Mouse (Mus musculus) midbrain, embryonic 15.5 days (tissue): ENCODE results near the gene Tarm1. TPM values are rescaled to one million over a fixed set of nuclear protein-coding genes. Genes with fewer than 3 reads are reported as not detected.
A peak's percentile ranks its signal among the peaks of the same experiment; 100 is the strongest.

Experiments used
- ATAC-seq: fragments of 200-750 bp; cut with Nextera tagmentation; replicated peaks from 2 replicates; pipeline ENCODE4 v1.8.0; 2017; ENCODE audit warnings: moderate TSS enrichment
- H3K27ac ChIP-seq: fragments of 300-500 bp; sonication (generic); 2 replicates; pipeline ENCODE4 v1.5.1; 2015; ENCODE audit warnings: mild to moderate bottlenecking, inconsistent platforms
- H3K27me3 ChIP-seq: fragments of 300-500 bp; sonication (generic); replicated peaks from 2 replicates; pipeline ENCODE4 v1.6.1; 2015; ENCODE audit warnings: inconsistent platforms
- H3K36me3 ChIP-seq: fragments of 300-500 bp; sonication (generic); replicated peaks from 2 replicates; pipeline ENCODE4 v1.6.1; 2015; ENCODE audit warnings: inconsistent platforms
- H3K4me1 ChIP-seq: fragments of 300-500 bp; sonication (generic); 2 replicates; pipeline ENCODE4 v1.6.1; 2015; ENCODE audit warnings: inconsistent platforms
- H3K4me2 ChIP-seq: fragments of 300-500 bp; sonication (generic); 2 replicates; pipeline ENCODE4 v1.6.1; 2015; ENCODE audit warnings: inconsistent platforms, mild to moderate bottlenecking, moderate library complexity
- H3K4me3 ChIP-seq: fragments of 300-500 bp; sonication (generic); 2 replicates; pipeline ENCODE4 v1.5.1; 2015; ENCODE audit warnings: mild to moderate bottlenecking, inconsistent platforms
- H3K9ac ChIP-seq: fragments of 300-500 bp; sonication (generic); 2 replicates; pipeline ENCODE4 v1.6.1; 2015; ENCODE audit warnings: mild to moderate bottlenecking, inconsistent platforms
- H3K9me3 ChIP-seq: fragments of 300-500 bp; sonication (generic); 2 replicates; pipeline ENCODE4 v1.6.1; 2016; ENCODE audit warnings: inconsistent platforms
- WGBS: fragments of 180-500 bp; shearing (Covaris S2); methylation state at CpG from one replicate; pipeline ENCODE4 v1.1.7; 2015; ENCODE audit warnings: mixed read lengths; 5-methylcytosine and 5-hydroxymethylcytosine counted together
- polyA plus RNA-seq: library from polyadenylated mRNA; unstranded; fragments of >200 nt; fragmentation: Nextera tagmentation; extraction: Ambion mirVana; gene quantifications from 2 replicates; pipeline ENCODE4 v1.2.1, GENCODE M21; 2015

The Tarm1 gene
- not detected in 2 replicates for polyA plus RNA-seq

- H3K4me3 ChIP-seq: no peak within 1 kb of the TSS
- H3K9ac ChIP-seq: no peak within 1 kb of the TSS
- no peaks in the 10 kb centered on the region; the same call in 1 of the 2 replicates for H3K9me3 ChIP-seq
- H3K4me2 ChIP-seq: no peak within 1 kb of the TSS
- H3K36me3 ChIP-seq: no peaks in the 10 kb centered on the region
- WGBS: 87% methylated on average over 6 of the region's 6 CpGs
- no peak within 1 kb of the TSS for H3K27ac ChIP-seq
- H3K27me3 ChIP-seq: no peaks in the 10 kb centered on the region
- no peaks in the 10 kb centered on the region for H3K4me1 ChIP-seq
- ATAC-seq: no peak
Observed at GRCm38 (mm10) chr7:3502439-3502838, at the start of gene Tarm1. Gene Tarm1 (minus strand): TSS chr7:3502624.

GRCm38 (mm10) chr7:3505913-3506312, 3.5 kb upstream of the Tarm1 start:
- Histone ChIP-seq H3K36me3 (no peaks in the 10 kb centered on the region), H3K4me2 (no peak overlapping the region), H3K27me3 (no peaks in the 10 kb centered on the region), H3K9me3 (no peaks in the 10 kb centered on the region; the same call in 1 of the 2 replicates), H3K9ac (no peak overlapping the region), H3K4me1 (no peaks in the 10 kb centered on the region), H3K4me3 (no peak overlapping the region), H3K27ac (no peak overlapping the region)
- 77% methylated on average over 3 of the region's 3 CpGs for WGBS
- no peak for ATAC-seq

GRCm38 (mm10) chr7:3500406-3500805, 2.0 kb downstream of the Tarm1 start:
- no peak for ATAC-seq
- Histone ChIP-seq H3K4me3 (no peak overlapping the region), H3K36me3 (no peaks in the 10 kb centered on the region), H3K27me3 (no peaks in the 10 kb centered on the region), H3K9ac (no peak overlapping the region), H3K9me3 (no peaks in the 10 kb centered on the region; the same call in 1 of the 2 replicates), H3K4me2 (no peak overlapping the region), H3K27ac (no peak overlapping the region), H3K4me1 (no peaks in the 10 kb centered on the region)
- 100% methylated on average over 1 of the region's 1 CpGs for WGBS

- no peak overlapping the region for H3K9ac ChIP-seq
- no peak overlapping the region for H3K27ac ChIP-seq
- no peaks in the 10 kb centered on the region for H3K9me3 ChIP-seq
- no peaks in the 10 kb centered on the region for H3K27me3 ChIP-seq
- H3K36me3 ChIP-seq: no peaks in the 10 kb centered on the region
- no peak overlapping the region for H3K4me2 ChIP-seq
- H3K4me3 ChIP-seq: no peak overlapping the region
- ATAC-seq: no peak
- 87% methylated on average over 6 of the region's 6 CpGs for WGBS
- no peaks in the 10 kb centered on the region for H3K4me1 ChIP-seq
Observed at GRCm38 (mm10) chr7:3481948-3482608, 20.3 kb downstream of the Tarm1 start.

- Histone ChIP-seq H3K4me3 (no peak overlapping the region), H3K27ac (no peak overlapping the region), H3K4me1 (peaks cover 3% of the 10 kb centered on the region; the same call in 1 of the 2 replicates), H3K9me3 (no peaks in the 10 kb centered on the region), H3K36me3 (no peaks in the 10 kb centered on the region), H3K27me3 (no peaks in the 10 kb centered on the region), H3K9ac (no peak overlapping the region), H3K4me2 (no peak overlapping the region)
- ATAC-seq: no peak
- WGBS: 78% methylated on average over 5 of the region's 5 CpGs
Observed at GRCm38 (mm10) chr7:3476728-3477127, 25.7 kb downstream of the Tarm1 start.

- no peak; the same call in 1 of the 2 replicates for ATAC-seq
Observed at GRCm38 (mm10) chr7:3474291-3475080, 27.9 kb downstream of the Tarm1 start.

GRCm38 (mm10) chr7:3472774-3473173, 29.6 kb downstream of the Tarm1 start:
- H3K9ac ChIP-seq: no peak overlapping the region
- H3K4me2 ChIP-seq: no peak overlapping the region
- H3K27me3 ChIP-seq: no peaks in the 10 kb centered on the region
- no peak overlapping the region for H3K27ac ChIP-seq
- WGBS: 73% methylated on average over 3 of the region's 3 CpGs
- H3K4me1 ChIP-seq: peaks cover 3% of the 10 kb centered on the region; the same call in 1 of the 2 replicates
- no peak for ATAC-seq
- no peaks in the 10 kb centered on the region for H3K9me3 ChIP-seq
- no peak overlapping the region for H3K4me3 ChIP-seq
- H3K36me3 ChIP-seq: no peaks in the 10 kb centered on the region

More at GRCm38 (mm10) chr7:3474291-3475080, 27.9 kb downstream of the Tarm1 start:
- Histone ChIP-seq H3K27me3 (no peaks in the 10 kb centered on the region), H3K9ac (no peak overlapping the region), H3K9me3 (no peaks in the 10 kb centered on the region), H3K4me2 (peak overlapping the region; percentile 27), H3K4me1 (peaks cover 3% of the 10 kb centered on the region; the same call in 1 of the 2 replicates), H3K4me3 (no peak overlapping the region), H3K36me3 (no peaks in the 10 kb centered on the region), H3K27ac (no peak overlapping the region)
- WGBS: 5% methylated on average over 18 of the region's 19 CpGs

- 66% methylated on average over 2 of the region's 2 CpGs for WGBS
- Histone ChIP-seq H3K9ac (no peak overlapping the region), H3K4me3 (no peak overlapping the region), H3K4me2 (no peak overlapping the region), H3K9me3 (no peaks in the 10 kb centered on the region), H3K27ac (no peak overlapping the region), H3K4me1 (no peaks in the 10 kb centered on the region), H3K36me3 (no peaks in the 10 kb centered on the region), H3K27me3 (no peaks in the 10 kb centered on the region)
- no peak for ATAC-seq
Observed at GRCm38 (mm10) chr7:3468614-3469013, 33.8 kb downstream of the Tarm1 start.

- Histone ChIP-seq H3K9me3 (no peaks in the 10 kb centered on the region), H3K4me2 (no peak overlapping the region), H3K36me3 (no peaks in the 10 kb centered on the region), H3K9ac (no peak overlapping the region), H3K27ac (no peak overlapping the region), H3K27me3 (no peaks in the 10 kb centered on the region), H3K4me1 (no peaks in the 10 kb centered on the region), H3K4me3 (no peak overlapping the region)
- no peak for ATAC-seq
- 90% methylated on average over 4 of the region's 4 CpGs for WGBS
Observed at GRCm38 (mm10) chr7:3463306-3463705, 39.1 kb downstream of the Tarm1 start.

GRCm38 (mm10) chr7:3460261-3460660, 42.2 kb downstream of the Tarm1 start:
- H3K4me2 ChIP-seq: no peak overlapping the region
- H3K4me3 ChIP-seq: no peak overlapping the region
- no peaks in the 10 kb centered on the region for H3K4me1 ChIP-seq
- 89% methylated on average over 8 of the region's 8 CpGs for WGBS
- H3K9ac ChIP-seq: no peak overlapping the region
- H3K27me3 ChIP-seq: no peaks in the 10 kb centered on the region
- ATAC-seq: no peak
- no peaks in the 10 kb centered on the region for H3K36me3 ChIP-seq
- no peaks in the 10 kb centered on the region for H3K9me3 ChIP-seq
- no peak overlapping the region for H3K27ac ChIP-seq

GRCm38 (mm10) chr7:3457841-3458217, 44.6 kb downstream of the Tarm1 start:
- ATAC-seq: no peak
- Histone ChIP-seq H3K9ac (no peak overlapping the region), H3K27ac (no peak overlapping the region), H3K9me3 (no peaks in the 10 kb centered on the region), H3K4me1 (no peaks in the 10 kb centered on the region), H3K4me2 (no peak overlapping the region), H3K4me3 (no peak overlapping the region), H3K36me3 (no peaks in the 10 kb centered on the region), H3K27me3 (no peaks in the 10 kb centered on the region)
- 83% methylated on average over 9 of the region's 9 CpGs for WGBS

- Histone ChIP-seq H3K9me3 (no peaks in the 10 kb centered on the region), H3K9ac (no peak overlapping the region)
- ATAC-seq: no peak
Observed at GRCm38 (mm10) chr7:3457111-3457840, 45.1 kb downstream of the Tarm1 start.

More at GRCm38 (mm10) chr7:3457111-3457840, 45.1 kb downstream of the Tarm1 start:
- no peaks in the 10 kb centered on the region for H3K36me3 ChIP-seq
- H3K4me2 ChIP-seq: no peak overlapping the region
- 95% methylated on average over 10 of the region's 10 CpGs for WGBS
- H3K4me3 ChIP-seq: no peak overlapping the region
- H3K27me3 ChIP-seq: no peaks in the 10 kb centered on the region
- H3K27ac ChIP-seq: no peak overlapping the region
- H3K4me1 ChIP-seq: no peaks in the 10 kb centered on the region
